Mouse (Mus musculus) fibroblast of lung, adult 2 months (primary cell): Measurements from ENCODE around the gene Jph4.

ENCODE experiments used
- DNase-seq: peaks from one replicate; pipeline ENCODE4 v3.0.0-alpha.2; 2011; ENCODE audit warnings: low read depth

The Jph4 gene

DNA sequence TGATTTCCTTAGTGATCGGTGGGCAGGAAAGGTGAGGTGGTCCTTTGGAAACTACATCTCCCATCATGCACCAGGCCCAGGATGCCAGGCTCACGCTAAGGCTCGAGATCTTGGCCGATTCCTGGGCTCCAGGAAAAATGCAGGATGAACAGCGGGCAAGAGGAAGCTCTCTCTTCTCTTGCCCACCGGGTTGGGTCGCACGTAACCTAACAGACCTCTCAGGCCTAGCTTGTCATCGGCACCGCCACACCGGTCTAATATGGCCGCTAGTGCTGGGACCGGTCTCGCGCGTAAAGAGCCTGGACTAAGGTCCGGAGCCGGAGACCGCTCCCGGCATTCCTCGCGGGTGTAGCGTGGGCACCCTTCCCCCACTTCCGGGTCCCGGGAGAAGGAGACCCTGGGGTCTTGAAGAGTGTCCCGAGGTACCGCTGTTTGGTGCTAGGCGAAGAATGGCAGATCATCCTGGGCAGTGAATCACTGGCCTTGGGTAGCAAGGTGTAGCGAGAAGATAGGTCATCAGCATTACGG is 22.0 kb downstream of the Jph4 start, which contains the start of gene Thtpa:
TSS of gene Thtpa (plus strand) at position 81 of the 528 bp plus-strand sequence.
- DNase-seq: no peak

DNA sequence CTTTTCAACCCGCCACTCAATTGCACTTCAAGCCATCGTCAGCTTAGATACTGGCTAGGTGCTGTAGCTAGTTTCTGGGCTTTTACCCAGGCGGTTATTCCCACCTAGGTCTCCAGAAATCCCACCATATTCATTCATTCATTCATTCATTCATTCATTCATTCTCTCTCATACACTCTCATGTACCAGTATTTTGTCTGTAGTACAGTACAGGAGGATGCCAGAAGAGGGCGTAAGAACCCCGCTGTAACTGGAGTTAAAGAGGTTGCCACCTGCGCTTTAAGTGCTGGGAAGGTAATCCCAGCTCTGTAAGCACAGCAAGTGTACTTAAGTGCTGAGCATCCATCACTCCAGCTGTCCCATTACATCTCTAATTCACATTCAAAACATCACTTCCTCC is 22.8 kb downstream of the Jph4 start:
- DNase-seq: no peak

DNA sequence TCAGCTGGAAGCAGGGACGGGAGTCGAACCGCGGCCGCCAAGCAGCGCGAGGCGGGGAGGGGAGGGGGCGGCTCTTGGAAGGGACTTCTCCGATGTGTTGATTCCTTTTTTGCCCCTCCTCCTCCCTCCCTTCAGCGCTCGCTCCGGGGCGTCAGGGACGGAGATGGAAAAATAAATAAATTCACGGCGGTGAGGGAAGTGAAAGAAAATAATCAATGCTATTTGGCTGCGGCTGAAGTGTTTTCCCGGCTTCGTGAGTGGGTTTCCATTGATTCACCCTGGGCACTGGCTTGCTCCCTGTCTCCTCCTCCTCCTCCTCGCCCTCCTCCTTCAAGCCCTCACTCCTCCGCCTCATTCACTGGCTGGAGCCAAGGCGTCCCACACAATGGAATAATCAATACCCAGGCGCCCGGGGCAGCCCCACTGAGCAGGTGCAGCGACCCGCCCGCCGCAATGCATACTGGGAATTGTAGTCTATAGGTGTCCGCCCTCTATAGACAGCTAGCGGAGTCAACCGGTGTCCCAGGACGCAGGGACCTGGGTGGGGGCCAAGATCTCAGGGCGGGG is 24.6 kb downstream of the Jph4 start, which contains the start of gene Zfhx2:
TSS of gene Zfhx2 (minus strand) at position 314 of the 567 bp plus-strand sequence.
- no peak for DNase-seq

DNA sequence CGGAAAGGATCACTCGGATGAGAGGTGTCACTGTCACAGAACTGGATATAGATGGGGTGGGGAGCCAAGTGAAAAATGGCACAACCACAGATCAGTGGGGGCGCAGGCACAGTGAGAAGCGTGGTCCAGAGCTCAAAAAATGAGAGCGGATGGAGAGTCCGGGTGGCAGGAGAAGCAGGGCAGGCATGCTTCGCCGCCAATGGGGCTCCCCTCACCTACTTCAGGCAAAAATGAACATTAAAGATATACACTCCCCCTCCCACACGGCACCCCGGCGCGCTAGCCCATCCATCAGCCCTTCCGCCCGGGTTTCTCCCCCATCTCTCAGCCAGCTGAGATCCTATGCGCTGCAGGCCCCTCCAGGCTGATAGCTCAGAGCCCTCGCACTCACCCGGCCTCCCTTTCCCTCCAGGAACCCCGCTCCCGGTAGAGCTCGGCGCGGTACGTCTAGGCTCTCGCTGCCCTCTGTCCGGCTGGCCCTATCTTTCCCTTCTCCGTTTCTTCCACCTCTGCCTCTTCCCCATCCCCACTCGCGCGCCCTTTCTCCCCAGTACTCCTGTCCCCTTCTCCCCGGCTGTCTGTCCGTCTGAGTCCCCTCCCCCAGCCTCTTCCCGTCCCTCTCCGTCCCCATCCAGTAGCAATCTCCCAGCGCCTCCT is 25.4 kb downstream of the Jph4 start:
- DNase-seq: no peak

DNA sequence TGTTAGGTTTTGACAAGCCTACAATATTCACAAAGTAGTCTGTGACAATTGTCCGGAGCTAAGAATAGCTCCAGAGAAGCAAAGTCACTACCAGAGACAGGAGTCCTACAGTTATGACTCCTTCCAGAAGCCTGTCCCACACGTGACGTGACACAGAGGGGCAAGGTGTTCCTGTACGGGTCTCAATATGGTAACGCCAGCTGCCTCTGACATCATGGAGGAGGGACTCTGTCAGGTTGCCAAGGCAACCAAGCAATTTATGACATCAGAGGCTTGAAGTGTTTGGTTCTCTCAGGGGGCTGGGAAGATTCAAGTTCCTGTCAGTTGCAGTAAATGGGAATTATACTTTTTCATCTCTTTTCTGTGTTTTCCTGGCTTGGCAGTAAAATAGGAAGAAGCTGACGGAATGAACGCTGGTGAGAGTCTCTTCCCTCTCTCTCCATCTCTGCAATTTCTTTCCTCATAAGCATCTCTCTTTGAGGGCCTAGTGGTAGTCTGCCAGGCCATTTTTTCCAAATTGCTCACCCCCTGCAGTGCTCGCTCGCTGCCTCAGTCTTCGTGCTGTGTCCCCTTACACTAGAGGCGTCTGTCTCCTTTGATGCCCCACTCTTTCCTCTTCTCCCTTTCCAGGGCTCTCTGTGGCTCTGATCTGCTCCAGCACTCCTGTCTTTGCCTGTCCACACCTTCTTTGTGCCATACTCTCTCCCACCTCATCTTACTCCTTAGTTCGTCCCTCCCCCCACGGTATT is 27.4 kb downstream of the Jph4 start:
- DNase-seq: no peak

DNA sequence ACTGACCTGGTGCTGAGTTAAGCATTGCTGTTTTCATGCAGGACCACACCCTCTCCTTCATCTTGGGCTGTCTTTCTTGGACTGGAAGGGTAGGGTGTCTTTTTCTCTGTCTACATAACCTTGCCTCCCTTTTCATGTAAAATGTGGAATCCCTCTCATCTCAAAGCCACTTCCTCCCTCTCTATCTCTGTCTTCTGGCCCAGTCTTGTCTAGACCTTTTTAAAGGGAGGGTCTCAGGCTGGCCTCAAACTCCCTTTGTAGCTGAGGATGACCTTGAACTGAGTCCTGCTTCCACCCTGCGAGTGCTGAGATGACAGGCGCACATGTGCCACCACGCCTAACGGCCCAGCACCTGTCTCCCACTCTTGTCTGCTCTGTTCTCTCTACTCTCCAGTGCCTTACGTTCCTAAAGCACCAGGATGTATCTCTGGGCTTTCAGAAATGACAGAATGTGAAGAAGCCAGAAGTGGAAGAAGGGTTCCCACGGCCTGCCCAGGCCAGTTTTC is 30.7 kb downstream of the Jph4 start:
- no peak for DNase-seq

DNA sequence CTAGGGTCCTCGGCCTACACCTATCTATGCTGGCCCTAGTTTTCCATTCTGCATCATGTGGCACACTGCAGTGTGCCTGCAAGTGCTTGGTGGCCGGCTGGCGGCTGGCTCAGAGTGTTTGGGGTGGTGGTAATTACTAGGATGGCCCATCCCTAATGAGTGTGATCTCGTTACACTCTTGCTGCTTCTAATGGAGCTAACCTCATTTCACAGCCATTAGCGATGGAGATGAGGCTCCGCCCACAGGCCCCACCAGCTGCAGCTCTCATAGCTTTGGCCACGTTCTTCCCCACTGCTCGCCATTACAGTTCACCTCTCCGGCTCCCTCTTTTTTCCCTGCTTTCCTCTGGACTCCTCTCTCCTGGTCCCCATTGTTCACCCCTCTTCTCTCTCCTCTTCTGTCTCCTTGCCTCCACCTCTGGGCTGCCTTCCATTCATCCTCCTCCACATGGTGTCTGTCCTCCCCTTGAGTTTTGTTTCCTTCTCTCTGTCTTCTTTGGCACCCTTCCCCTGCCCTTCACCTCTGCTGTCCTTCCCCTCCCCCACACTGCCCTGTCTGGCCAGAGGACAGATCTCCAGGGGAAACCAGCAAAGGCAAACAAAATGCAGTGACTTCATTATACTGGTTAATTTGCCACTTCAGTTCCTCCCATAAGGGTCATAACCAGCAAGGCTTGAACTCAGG is 31.3 kb downstream of the Jph4 start:
- no peak for DNase-seq

DNA sequence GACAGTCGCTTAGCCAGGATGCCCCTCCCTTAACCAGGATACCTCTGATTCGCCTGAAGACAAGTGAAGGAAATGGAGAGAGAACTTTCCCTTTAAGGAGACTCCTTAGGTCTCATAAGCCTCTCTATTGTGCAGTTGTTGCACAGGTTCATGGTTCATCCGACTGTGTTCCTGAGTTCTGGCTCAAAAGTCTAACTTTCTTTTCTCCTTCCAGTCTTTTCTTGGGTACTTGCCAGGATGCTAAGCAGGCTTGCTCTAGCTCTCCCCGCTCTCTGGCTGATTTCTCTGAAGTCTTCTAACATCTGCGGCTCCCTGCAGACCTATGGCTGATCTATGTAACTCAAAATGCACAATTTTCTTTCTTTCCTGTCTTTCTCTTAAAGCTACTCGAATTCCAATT is 33.3 kb downstream of the Jph4 start:
- DNase-seq: no peak

DNA sequence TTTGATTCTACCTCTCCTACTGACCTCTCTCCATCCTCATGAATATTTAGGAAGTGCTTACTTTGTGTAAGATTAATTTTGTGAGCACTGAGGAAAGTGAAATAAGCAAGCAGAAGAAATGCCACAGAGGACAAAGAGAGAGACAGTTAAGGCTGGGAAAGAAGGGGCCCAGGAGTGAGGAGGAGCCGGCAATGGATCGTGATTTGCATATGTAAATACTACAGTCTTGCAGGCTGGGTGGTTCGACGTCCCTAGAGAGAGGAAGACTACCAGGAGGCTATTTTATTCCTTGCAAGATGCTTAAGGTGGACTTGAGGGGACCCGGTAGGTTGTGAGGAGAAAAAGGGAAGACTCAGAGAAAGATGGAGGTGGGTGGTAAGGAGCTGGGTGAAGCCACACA is 35.6 kb downstream of the Jph4 start:
- no peak for DNase-seq

DNA sequence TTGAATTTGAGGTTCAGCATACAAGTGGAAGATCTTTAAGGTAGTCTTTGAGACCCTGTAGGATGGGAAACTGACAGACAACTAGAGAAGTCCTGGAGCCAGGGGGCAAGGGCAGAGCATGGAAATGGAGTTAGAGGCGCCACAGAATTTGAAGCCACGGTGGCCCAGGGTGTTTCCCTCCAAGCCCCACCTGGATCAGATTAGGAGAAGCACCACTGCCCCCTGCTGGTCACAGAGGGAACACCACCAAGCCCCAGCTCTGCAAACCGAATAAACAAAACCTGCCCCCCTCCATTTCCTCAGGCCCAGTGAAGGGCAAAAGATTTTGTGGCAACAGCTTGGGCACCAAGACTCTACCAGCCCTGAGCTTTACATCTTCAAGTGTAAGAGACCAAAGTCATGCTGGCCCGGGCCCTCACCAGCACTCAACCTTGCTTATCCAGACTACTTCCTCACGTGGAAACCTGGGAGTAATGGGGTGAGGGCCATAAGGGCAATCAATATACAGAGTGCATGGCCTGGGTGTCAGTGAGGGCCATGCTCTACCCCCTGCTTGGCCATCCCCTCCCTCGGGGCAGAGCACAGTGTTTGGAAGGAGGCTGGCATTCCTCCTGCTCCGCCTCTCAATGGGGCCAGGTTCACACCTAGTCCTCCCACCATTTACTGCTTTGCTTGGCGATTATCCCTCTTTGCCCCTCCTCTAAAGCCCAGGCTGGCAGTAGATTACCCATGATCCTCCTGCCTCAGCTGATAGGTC is 37.3 kb downstream of the Jph4 start:
- no peak for DNase-seq

DNA sequence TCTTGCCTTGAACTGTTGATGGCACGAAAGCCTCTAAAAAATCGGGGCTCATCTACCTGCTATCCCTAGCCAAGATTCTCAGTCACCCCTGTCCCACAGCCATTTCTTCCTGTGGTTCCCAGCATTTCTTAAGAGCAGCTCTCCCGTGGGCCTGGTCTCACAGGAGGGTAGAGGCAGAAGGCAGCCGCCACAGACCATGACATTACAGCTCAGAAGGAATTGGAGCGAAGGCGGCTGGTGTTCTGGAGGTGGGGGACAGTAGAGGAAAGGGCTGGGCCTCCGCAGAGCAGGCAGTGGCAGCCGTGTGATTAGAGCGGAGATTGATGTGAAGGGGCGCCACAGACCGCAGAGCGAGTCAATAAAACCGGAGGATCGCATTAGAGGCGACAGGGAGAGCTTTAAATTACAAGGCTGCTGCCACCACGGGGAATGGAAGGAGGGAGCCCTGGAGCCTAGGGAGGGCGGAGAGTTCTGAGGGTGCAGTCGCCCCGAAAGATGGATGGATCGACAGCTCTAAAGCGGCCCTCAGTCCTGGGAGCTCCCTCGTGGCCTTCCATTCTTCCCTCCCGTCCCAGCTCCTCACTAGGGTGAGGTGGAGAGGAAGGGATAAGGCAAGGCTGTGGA is 38.3 kb downstream of the Jph4 start:
- DNase-seq: no peak

DNA sequence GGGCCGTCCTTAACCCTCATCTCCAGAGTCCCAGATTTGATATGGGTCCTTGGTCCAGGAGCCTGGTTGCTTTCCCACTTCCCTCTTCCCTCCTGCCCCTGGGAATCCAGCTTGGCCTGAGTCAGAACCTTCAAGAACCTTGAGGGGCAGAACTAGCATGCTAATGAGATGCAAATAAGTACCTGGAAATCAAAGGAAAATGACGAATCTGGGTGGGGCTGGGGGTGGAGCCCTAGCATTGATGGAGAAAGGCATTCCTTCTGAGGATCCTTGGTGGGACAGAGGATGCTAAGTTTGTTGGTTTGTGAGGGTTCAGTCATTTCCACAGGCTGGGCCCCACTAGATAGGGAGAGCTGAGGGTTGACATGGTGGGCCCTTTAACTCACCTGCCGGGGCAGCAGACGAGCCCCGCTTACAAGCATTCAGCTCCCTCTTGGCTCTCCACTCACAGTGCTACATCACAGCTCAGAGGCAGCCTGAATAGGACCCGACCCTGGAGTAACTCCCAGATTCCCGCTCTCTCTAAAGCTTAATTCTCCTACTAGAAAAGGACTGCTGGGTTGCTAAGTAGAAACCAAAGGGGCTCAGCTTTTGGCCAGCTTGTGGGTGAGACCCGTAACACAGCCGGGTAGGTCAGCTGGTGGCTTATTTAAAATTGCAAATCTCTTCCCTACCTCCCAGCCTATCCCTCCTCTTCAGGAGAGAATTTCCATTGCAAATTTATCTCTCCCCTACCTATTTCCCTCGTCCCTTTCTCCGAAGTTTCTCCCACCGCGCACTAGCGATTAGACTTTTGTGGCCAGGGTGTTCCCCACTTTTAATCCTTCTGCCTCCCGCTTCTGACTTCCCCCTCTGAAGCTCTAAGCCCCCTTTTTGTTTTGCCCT is 39.0 kb downstream of the Jph4 start:
- no peak for DNase-seq

DNA sequence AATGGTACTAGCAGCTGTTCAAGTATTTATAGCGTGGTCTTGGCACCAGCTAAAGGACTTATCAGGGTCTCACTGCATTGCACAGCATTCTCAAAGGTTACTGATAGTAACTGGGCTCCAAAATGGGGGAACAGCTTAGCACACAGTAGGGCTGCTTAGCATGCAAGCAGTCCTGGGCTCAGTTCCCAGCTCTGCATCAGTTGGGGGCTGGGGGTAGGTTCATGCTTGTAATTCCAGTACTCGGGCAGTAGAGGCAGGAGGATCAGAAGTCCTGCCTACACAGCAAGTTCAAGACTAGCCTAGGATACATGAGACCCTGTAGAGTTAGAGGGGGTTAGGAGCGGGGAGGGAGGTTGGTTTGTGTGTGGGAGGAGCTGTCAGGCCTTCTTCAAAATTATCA is 39.8 kb downstream of the Jph4 start:
- DNase-seq: no peak

DNA sequence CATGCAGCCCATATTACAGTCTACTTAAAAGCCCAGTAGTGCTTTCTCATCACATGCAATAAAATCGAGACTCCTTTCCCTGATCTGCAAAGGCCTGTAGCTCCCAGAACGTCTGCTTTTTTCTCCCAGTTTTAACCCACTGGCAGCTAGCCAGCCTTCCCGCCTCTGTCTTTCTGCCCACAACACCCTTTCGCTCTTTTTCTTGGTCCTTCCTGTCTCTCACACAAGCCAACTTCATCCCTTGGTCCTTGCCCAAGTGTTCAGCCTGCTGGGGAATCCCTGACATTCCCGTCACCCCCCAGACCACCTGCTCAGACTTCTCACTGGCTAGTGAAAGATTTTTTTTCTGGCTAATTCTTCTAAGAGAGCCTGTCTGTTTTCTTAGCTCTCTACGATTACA is 40.5 kb downstream of the Jph4 start:
- no peak for DNase-seq

DNA sequence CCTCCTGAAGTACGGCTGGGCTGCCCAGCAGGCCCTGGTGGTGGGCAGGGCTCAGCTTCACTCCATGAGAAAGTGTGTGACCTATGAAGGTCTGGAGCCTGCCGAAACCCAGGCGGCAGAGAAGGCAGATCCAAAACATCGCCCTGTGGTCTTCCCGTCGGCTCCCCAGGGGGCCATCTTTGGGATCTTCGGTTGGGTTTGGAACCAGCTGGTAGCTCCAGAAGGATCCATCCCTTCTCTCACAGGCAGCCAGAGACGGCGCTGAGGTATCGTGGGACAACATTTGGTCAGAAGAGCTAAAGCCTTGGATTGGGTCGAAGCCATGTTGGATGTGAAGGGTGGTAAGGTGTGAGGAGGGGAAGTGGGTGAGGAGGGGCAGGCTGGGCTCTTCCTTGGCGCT is 42.3 kb downstream of the Jph4 start:
- no peak for DNase-seq

DNA sequence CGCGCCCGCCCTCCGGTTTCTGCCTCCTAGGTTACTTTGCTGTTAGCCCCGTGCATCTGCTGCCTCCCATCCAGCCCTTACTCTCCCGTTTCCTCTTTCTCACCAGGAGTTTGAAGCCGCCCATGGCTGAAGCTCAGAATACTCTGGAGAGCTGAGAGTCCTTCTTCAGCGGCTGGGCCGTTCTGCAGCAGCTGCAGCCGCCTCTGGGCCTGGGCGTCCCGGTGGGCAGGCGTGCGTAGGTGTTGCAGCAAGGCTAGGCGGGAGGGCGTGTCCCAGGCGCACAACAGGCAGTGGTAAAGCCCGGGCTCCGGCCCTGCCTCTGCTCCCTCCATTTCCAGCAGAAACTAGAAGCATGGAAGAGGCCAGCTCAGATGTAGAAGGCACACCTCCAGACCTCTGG is 45.0 kb downstream of the Jph4 start:
- no peak for DNase-seq

DNA sequence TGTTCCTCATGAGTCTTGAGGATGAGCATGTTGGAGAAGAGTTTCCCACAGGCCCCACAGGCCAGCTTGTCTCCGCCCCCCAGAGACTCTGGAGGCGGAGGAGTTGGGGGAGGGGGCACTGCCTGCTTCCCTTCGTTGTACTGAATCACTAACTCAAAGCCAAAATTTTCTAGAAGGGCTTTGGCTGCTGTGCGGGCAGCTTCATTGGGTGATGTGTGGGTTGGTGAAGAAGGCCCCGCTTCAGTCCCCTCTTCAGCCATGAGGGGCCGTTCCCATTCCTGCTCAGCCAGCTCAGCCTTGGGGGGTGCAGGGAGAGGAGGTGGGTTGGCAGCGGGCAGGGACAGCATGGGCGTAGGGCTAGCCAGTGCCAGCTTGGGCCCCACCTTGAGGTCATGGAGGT is 50.7 kb downstream of the Jph4 start:
- no peak for DNase-seq

DNA sequence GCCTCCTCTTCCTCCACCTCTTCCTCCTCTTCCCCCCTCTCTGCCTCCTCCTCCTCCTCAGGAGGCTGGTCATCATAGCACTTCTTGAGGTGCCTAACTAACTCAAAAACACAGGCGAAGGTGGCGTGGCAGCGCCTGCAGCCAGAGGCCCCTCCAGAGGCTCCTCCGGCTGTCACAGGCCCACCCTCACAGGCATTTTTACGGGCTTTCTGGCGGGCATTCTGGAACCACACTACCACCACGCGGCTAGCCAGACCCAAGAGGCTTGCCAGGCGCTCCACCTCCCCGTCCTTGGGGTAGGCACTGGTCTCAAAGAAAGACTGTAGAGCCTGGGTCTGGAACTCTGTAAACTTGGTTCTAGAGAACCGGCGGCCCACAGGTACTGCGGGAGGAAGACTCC is 51.3 kb downstream of the Jph4 start:
- no peak for DNase-seq

DNA sequence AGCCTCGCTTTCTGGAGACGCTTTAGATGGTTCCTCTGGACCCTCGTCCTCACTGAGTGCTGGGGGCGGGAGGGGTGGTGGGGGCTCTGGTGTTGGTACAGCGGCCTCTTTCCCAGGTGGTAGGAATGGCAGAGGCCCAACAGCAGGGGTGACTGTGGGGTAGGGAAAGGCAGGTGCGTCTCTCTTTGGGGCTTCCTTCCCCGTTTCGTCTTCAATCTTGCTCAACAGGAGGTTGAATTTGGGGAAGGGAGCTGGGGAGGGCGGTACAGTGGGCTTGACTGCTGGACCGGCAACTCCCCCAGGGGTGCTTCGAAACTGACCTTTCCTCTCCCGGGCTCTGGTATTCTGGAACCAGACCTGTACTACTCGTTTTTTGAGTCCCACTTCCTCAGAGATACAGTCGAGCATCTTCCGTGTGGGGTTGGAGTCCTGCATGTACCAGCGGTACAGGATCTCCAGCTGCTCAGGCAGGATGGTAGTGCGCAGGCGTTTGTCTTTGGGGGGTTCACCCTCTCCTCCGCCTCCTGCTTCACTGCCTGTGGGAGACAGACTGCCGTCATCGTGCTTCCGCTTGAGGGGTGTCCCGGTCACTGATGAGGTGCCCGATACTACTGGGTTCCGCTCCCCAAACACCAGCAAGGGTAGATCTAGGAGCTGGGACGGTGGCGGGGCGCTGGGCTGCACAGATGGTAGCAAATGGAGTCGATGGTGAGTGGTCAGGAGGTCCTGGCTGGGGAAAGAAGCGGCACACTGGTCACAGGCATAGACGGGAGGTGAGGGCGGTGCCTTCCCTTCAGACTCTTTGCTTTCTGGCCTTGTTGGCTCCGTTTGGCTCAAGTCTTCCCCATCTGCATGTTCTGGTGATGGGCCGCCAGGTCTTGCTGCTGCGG is 52.0 kb downstream of the Jph4 start:
- no peak for DNase-seq
